Mouse (Mus musculus): ENCODE data around the gene Dbi.

Dbi gene

DNA sequence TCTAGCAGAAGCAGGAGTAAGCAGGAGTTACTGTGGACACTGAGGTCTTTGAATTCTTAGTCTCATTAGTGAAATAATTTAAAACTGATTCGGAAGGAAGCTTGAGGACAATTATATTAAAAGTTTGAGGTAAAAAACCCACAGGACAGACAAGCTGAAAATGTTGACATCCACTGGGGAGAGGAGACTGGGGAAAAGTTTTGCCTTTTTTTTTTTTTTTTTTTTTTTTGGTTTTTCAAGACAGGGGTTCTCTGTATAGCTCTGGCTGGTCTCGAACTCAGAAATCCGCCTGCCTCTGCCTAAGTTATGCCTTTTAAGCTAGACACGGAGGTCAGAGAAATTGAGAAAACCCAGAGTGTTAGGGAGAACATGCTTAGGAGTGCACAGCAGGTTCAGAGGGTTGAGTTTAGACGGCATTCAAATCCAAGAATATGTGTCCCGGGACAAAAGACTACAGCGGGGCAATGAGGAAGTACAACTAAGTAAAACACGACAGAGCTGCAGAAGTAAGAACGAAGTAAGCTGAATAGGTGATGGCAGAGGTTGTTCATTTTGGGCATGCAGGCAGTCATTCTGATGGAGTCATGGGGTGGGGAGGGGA is 1.2 kb upstream of the Dbi start:
- DNase-seq (ENCODE audit: low spot score in 2 of 2), result no peak

DNA sequence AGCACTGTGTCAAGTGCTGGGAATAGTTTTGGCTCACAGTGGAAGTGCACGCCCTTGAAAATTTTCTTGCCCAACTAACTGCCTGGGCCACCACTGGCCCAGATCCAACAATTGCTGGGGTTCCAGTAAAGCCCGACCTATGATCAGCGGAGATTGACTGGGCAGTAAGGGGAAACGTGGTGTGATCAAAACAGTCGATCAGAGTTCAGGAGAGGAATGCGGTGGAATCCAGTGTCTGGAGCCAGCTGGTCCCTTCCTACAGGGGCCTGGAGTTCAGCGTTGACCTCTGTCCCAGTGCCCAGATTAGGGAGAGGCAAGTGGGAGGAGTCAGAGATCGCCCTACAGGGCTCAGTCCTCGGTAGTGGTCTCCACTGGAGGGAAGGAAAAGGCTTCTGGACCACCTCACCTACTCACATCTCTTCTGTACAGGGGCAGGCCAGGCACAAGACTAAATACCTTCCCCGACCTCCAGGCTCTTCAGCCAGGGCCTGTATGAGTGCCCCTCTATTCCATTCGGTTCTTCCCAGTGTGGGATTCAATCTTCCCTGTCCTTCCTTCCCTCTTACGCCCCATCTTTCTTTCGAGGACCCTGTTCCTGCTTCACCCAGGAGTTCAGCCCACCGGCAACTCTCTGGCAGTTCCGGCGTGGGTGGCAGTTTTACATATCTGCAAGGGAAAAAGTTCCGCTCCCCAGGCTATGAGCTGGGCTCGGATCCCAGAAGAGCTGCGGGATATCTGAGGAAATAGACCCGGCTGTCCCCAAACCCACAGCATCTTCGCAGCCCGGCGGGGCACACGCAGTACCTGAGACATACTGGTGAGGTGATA is 523 bp downstream of the Dbi start:
- DNase-seq (ENCODE audit: low spot score in 2 of 2), result peak in 1 of 2 experiments; percentile 22

DNA sequence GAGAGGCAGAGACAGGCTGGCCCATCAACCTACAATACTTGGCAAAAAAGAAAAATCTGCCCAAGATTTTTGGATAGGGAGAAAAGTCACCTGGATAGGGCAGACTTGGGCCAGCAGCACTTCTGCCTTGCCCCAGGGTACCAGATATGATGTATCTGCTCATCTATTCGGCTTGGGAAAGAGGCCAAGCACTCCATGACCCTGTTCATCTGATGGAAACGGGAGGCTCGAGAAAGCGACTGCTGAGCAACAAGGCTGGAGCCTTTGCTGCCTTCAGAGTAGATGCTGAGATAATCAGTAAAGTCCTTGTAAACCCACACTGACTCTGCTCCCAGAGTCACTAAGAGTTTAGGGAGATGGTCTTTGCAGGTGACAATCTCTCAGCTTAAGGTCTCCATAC is 1.5 kb downstream of the Dbi start:
- DNase-seq (ENCODE audit: low spot score in 2 of 2), result no peak

DNA sequence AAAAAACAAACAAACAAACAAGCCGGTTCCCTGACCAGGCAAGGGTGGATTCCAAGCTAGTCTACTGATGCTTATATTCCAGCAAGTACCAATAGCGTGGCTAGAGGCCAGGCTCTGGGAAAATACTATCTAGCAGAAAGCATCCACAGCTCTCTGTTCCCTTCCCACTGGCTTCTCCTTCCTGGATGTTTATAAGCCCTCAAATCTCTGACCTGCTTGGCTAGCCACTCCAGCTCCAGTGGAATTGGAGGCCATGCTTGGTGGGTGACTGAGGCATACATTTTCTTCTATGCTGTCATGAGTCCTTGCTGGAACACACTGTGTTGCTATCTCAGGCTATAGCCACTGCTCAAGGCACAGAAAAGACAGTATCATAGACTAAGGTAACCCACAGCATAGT is 2.0 kb downstream of the Dbi start:
- no peak for DNase-seq (ENCODE audit: low spot score in 2 of 2)

DNA sequence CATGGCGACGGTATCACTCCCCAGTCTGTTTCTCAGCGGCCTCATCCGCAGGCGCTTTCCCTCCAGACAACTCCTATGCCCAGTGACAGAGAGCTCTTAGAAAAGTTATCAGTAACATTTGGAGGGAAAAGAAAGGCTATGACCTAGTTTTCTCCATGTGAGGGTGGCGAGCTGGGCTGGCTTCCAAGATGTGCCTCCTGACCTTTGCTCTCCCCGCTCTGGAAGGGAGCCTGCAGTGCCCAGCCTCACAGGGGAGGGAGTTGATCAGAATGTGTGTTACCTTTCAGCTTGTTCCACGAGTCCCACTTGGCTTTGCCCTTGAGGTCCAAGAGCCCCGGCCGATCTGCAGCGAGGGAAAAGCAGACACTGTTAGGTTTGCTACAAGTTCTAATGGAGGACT is 4.8 kb downstream of the Dbi start:
- DNase-seq (ENCODE audit: low spot score in 2 of 2), result no peak

DNA sequence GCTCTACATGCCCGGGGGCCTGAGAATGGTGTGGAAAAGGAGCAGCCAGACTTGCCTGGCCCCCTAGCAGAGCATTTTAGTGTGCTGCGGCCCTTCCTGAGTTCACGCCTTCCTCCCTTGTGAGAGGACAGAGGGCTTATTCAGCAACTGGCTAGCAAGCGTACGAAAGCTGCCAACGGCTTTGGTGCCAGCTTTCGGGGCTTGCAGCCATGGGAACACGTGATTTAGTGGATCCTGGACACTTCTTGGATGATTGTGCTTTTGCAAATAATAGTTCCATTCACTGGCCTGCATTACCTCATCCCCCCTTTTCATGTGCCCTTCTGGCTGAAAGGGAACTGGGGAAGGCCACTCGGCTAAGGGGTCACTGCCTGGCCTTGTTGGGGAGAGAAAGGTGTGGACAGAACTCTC is 5.2 kb downstream of the Dbi start:
- DNase-seq (ENCODE audit: low spot score in 2 of 2), result peak; percentile 75 to 89

DNA sequence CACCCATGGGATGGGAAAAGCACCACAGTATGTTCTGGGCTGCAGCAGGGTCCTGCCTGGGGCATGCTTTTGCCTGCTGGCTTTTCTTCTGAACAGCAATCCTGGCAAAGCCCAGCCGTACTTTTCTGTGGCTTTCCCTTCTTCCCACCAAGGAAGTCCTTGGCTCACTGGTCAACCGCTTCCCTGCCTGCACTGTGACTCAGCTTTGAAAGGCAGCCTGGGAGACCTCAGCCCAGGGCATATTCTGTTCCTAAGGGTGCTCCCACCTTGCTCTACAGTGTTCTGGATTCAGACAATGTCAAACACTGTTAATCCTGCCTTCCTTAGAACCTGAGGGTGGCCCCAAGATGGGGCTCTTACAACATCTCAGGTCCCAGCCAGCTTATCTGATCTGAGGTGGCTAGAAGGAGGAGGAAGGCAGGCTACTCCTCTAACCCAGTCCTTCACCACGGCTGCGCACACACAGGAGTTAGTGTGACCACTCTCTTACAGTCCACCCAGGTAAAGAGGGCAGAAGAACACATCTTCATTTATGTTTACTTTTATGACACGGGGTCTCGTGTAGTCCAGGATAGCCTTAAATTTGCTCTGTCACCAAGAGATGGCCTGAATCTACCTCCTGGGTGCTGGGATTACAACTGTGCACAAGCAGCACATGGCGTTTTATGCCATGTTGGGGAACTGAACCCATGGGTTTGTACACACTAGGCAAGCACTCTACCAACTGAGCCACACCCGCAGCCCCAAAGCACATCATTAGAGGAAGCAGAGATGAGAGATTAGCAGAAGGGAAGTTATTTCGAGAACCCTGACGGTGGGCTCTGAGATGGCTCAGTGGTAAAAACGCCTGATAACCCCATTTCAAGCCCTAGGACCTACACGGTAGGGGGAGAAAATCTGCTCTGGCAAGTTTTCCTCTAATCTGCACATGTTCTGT is 8.4 kb downstream of the Dbi start:
- DNase-seq (ENCODE audit: low spot score in 2 of 2), result no peak

DNA sequence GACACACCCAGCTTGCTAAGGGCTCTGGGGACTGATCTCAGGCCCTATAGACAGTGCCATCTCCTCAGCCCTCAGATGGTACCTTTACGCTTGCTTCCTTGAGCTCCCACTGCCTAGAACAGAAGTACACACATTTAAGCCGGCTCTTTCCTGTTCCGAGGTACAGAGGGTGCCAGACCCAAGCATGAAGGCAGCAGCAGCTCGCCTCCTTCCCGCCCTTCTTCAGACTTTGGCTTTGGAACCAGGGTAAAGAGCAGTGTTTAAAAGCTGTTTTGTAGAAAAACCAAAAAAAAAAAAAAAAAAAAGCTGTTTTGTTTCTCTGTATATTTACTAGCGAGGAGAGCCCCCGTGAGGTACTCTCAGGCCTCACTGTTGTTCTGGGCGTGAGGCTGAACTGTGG is 9.1 kb downstream of the Dbi start:
- DNase-seq (ENCODE audit: low spot score in 2 of 2), result no peak

DNA sequence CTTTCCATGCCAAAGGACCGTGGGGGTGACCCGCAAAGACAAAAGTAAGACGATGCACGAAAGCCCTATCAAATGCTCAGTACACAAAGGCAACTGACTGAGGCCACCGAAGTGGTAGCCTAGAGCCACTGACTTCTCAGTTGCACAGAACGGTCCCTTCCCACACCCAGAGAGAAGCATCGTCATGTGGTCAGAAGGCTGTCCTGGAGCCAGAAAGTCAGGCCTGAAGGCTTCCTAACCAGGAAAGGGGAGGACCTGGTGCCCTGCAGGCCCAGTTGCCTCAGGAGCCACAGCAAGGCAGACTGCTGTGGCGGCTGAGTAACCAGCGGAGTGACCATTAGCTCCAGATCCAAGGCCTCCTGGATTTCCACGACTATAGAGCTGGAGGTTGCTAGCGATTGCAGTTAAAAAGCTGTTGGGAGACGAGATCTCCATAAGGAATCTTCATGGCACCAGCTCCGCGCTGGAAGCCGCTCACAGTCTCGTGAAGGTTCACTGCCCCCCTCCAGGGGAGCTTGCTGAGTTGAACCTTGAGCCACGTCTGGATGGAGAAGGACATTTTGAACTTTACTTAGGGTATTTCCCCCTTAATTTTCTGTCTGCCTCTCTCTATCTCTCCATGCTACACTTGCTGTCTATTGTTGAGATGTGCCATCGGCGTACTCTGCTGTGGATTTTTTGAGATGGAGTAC is 11.0 kb downstream of the Dbi start:
- no peak for DNase-seq (ENCODE audit: low spot score in 2 of 2)

DNA sequence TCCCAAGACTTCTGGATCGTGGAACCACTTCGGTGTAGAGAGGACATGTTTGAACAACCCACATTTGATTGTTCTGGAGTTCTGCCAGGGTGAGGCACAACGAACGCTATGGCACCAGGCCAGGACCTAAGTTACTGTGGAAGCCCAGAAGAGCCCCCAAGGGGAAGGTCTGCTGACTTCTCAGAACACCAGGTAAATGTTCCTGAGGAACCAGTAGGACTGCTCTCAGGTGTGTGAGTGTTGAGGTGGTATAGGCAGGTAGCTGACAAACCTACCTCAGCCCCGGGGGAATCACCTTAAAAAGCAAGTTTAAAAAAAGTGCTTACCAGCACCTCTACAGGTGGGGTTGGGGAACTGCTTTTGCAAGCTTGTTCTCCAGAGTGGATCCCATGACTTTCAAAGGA is 15.3 kb downstream of the Dbi start:
- DNase-seq (ENCODE audit: low spot score in 2 of 2), result no peak

DNA sequence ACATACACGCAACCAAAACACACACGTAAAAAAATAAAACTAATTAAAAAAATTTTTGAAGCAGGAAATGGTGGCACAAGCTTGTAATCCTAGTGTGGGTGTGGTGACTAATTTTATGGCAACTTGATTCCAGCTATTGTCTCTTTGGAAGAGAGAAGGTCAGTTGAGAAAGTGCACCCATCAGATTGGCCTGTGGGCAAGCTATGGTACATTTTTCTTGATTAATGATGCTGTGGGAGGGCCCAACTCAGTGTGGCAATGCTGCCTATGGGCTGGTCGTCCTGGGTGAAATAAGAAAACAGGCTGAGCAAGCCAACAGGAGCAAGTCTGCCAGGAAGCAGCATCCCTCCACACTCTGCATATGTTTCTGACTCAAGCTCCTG is 19.7 kb downstream of the Dbi start:
- DNase-seq (ENCODE audit: low spot score in 2 of 2), result no peak

DNA sequence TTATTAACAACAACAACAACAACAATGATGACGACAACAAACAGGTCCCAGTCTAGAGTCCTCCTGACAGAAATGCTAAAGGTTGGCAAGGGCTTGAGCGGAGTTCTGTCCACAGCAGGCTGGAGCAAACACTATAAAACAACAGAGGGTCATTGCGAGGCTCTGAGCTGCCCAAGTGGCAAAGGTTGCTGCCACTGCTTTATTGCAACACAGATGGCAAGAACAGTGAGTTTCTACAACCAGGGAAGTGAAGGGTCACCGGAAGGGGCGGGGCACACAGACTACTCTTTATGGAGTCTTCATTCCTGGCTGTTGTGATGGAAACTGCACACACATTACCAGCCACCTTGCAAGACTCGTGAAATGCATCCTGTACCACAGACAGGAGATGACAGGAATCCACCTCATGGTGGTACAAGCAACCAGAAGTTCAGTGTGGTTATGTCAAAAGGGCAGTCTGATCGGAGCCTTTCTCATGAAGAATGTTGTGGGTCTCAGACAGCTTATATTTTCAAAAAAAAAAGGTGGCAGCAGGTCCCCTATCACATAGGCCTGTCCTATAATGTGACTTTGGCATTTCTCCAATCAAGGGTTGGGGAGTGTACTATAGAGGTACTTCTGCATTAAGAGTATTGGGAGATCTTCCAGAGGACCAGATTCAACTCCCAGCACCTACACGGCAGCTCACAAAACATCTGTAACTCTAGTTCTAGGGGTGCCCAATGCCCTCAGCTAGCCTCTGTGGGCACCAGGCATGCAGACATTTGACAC is 20.2 kb downstream of the Dbi start:
- no peak for DNase-seq (ENCODE audit: low spot score in 2 of 2)

DNA sequence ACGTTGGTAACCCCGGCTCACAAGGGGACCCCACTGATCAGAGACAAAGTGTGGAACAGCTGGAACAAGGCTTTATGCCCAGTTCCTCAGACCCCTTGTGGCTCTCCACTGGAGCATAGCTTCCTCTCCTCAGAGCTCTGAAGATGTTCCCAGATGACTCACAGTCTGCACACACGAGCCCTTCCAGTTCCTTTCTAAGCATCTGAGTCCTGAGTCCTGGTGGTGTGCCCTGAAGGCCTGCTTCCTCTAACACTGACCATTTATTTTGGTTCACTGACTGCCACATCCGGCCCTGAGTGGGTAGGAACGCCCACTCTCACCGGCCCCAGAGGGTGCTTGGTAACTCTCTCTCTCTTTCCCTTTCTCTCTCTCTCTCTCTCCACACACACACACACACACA is 21.4 kb downstream of the Dbi start:
- DNase-seq (ENCODE audit: low spot score in 2 of 2), result no peak

DNA sequence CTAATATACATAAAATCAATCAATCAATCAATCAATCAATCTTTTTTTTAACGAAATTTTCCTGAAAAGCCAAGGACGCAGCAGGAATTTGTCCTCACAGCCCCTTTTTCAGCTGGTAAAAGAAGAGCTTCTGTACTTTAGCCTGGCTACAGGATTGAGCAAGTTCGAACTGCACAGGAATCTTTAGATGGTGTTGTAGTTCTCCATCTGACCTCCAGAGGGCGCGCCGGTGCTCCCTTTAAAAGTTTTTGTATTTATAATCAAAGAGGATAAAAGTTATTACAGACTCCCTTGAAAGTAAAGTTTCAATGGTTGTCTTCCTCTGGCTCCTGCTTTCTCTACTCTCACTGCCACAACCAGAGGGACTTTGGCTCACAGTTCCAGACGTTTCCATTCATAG is 22.6 kb downstream of the Dbi start:
- DNase-seq (ENCODE audit: low spot score in 2 of 2), result peak; percentile 69 to 84

DNA sequence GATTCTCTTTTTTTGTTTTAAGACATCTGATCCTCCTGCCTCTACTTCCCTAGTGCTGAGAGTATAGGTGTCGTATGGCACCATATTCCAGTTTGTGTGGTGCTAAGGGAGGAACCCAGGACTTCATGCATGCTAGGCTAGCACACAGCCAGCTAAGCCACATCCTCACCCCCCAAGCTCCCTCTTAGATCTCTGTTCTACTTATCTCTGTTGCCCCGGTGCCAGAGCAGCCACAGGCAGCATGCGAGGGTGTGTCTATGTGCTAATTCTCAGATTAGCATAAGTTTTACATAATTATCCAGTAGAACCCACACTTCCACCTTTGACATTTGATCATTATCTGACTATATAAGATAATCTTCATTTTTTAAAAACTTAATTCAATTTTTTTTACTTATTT is 26.0 kb downstream of the Dbi start:
- DNase-seq (ENCODE audit: low spot score in 2 of 2), result no peak

DNA sequence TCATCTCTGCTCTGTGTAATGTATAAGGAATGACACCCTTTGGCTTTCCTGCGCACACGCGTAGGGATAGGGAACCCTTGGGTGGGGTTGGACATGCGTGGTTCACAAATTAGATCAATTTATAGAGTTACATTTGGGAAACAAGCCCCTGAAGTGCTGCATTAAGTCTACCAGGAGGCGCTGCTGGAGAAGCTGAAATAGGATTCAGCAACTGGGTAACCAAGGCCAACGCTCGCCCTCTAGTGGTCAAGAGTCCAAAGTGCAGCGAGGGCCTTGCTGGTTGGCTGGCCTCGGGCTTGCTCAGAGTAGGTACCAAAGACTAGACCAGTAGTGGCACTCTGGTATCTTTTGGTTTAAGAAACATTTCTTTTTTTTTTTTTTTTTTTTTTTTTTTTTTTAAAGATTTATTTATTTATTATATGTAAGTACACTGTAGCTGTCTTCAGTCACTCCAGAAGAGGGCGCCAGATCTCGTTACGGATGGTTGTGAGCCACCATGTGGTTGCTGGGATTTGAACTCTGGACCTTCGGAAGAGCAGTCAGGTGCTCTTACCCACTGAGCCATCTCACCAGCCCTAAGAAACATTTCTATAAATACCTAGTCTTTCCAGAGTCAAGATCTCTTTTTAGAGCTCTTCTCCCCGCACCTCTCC is 27.3 kb downstream of the Dbi start:
- peak; percentile 88 to 92 for DNase-seq (ENCODE audit: low spot score in 2 of 2)

DNA sequence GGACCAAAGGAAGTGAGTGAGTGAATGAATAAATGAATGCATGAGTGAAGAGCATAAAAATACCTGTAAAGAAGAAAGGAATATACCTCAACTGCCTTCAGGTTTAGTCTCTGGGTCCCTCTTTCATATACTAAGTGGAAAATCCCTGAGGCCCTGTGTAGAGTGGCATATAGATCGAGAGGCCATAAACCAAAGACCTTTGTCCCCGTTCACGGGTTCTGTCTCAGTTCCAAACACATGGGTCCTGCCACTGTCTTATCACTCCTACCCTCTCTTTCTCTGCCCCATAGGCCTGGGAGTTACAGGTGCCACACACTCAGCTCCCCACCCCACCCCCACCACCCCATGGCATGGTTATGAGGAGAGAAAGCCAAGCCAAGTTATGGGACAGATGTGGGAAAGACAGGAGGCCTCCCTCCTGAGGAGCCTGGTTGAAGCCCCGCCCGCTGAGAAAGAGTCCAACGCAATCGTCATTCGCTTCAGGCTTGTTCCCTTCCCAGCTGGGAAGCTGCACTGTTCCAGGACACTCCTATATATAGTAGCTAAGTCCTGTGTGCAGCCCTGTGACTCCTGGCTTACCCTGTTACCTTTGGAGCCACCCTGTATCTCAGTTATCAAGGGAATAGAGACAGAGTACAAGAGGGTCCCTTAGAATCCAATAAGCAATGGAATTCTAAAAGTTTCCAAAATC is 29.9 kb downstream of the Dbi start:
- no peak for DNase-seq (ENCODE audit: low spot score in 2 of 2)

DNA sequence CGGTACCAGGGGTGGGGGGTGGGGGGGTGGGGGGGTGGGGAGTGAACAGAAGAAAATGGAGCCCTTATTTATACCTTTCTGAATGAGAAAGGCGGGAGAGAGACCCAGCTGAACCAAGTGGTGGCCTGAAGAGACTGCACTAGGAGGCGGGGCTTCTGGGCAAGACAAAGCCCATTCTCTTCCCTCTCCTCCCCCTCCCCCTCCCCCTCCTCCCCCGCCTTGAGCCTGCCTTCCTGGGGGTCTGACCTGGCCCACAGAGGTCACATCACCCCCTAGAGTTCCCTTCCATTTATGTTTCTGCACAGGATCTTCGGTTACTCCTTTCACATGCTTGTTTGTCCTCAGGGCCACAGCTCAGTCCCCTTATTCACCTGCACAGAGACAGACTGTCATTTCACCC is 31.7 kb downstream of the Dbi start:
- DNase-seq (ENCODE audit: low spot score in 2 of 2), result no peak

DNA sequence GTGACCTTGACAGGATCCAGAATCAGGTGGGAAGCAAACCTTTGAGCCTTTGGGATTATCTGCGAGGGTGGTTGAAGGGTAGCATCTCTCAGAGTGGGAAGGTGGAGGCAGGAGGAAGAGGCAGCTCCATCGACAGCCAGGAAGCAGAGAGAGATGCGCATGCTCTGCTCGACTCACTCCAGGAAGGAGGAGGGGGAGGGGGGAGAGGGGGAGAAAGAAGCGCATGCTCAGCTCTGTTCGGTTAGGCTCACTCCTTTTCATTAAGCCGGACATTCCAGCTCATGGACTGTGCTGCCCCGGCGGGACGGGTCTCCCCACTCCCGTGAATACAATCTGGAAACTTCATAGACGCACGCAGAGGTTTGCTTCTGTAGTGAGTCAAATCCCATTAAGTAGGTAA is 34.2 kb downstream of the Dbi start:
- DNase-seq (ENCODE audit: low spot score in 2 of 2), result no peak

DNA sequence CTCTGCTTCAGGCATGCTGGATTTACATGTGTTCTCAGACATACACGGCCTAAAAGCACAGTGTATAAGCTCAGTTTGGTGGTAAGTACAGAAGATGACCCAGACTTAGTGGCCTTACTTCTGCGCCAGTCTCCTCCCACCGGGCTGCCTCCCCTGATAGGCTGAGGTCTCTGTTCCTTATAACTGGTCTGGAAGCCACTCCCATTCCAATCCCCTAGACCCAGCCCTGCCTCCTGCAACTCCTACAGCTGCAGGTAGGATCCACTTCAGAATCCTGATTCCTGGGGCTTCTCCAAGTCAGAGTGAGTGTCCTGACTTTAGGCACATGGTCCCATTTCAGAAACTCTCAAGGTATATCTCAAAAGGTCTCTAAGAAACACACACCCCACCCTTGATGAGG is 35.2 kb downstream of the Dbi start:
- DNase-seq (ENCODE audit: low spot score in 2 of 2), result no peak

Data from frontal cortex, postnatal 36 days (tissue).